Mouse (Mus musculus) intestine, embryonic 14.5 days (tissue): ENCODE results near the gene Palld. TPM values are rescaled to one million over a fixed set of nuclear protein-coding genes. Genes with fewer than 3 reads are reported as not detected.

Experiments used
- ATAC-seq: fragments of 200-750 bp; cut with Nextera tagmentation; replicated peaks from 2 replicates; pipeline ENCODE4 v1.8.0; 2017; ENCODE audit warnings: low read depth, moderate number of reproducible peaks, moderate TSS enrichment, moderate library complexity; ENCODE audit not compliant: low FRiP score, low TSS enrichment
- DNase-seq: peaks from one replicate; pipeline ENCODE4 v3.0.0-alpha.2; 2018; ENCODE audit warnings: low spot score
- H3K27ac ChIP-seq: fragments of 300-500 bp; sonication (generic); 2 replicates; pipeline ENCODE4 v1.5.1; 2014; ENCODE audit warnings: low read depth, mild to moderate bottlenecking, control low read depth
- H3K27me3 ChIP-seq: fragments of 300-500 bp; sonication (generic); replicated peaks from 2 replicates; pipeline ENCODE4 v1.6.1; 2014; ENCODE audit warnings: low read length, control low read depth; ENCODE audit not compliant: control insufficient read depth, insufficient read depth
- H3K36me3 ChIP-seq: fragments of 300-500 bp; sonication (generic); 2 replicates; pipeline ENCODE4 v1.6.1; 2014; ENCODE audit warnings: low read length, control low read depth; ENCODE audit not compliant: control insufficient read depth, insufficient read depth
- H3K4me1 ChIP-seq: fragments of 300-500 bp; sonication (generic); replicated peaks from 2 replicates; pipeline ENCODE4 v1.6.1; 2014; ENCODE audit warnings: low read length, control low read depth, mixed read lengths; ENCODE audit not compliant: control insufficient read depth, insufficient read depth
- H3K4me2 ChIP-seq: fragments of 300-500 bp; sonication (generic); 2 replicates; pipeline ENCODE4 v1.6.1; 2014; ENCODE audit warnings: low read length
- H3K4me3 ChIP-seq: fragments of 300-500 bp; sonication (generic); 2 replicates; pipeline ENCODE4 v1.5.1; 2014; ENCODE audit warnings: low read depth, low read length, control low read depth, mixed read lengths
- H3K9ac ChIP-seq: fragments of 300-500 bp; sonication (generic); 2 replicates; pipeline ENCODE4 v1.6.1; 2014; ENCODE audit warnings: mild to moderate bottlenecking, low read length
- H3K9me3 ChIP-seq: fragments of 300-500 bp; sonication (generic); 2 replicates; pipeline ENCODE4 v1.6.1; 2016; ENCODE audit warnings: low read length, control low read depth; ENCODE audit not compliant: control insufficient read depth
- WGBS: fragments of 180-500 bp; shearing (Covaris S2); extraction: QIAGEN DNeasy Blood & Tissue Kit; methylation state at CpG from one replicate; pipeline ENCODE4 v1.1.7; 2014; 5-methylcytosine and 5-hydroxymethylcytosine counted together
- polyA plus RNA-seq: library from polyadenylated mRNA; unstranded; fragments of >200 nt; fragmentation: Nextera tagmentation; extraction: Ambion mirVana; gene quantifications from 2 replicates; pipeline ENCODE4 v1.2.1, GENCODE M21; 2014

Gene Palld
- polyA plus RNA-seq, 1 experiment from 2014 or later, result 66.4 TPM

- 86% methylated on average over 9 of the region's 9 CpGs for WGBS
- H3K36me3 ChIP-seq, result no peaks in the 10 kb centered on the region
- no peak overlapping the region for H3K27ac ChIP-seq
- H3K4me1 ChIP-seq, result no peaks in the 10 kb centered on the region
- H3K4me2 ChIP-seq, result no peak overlapping the region
- no peak overlapping the region for H3K9ac ChIP-seq
- H3K27me3 ChIP-seq, result no peaks in the 10 kb centered on the region
- ATAC-seq (no peak), DNase-seq (no peak)
- H3K9me3 ChIP-seq, result no peaks in the 10 kb centered on the region
- no peak overlapping the region for H3K4me3 ChIP-seq
These were observed 426.3 kb downstream of the Palld start for GRCm38 (mm10) chr8:61476160-61476559.

- ATAC-seq, result peak; percentile 69
These were observed 427.2 kb downstream of the Palld start for GRCm38 (mm10) chr8:61475251-61475673.

GRCm38 (mm10) chr8:61470213-61470612, 432.3 kb downstream of the Palld start:
- no peaks in the 10 kb centered on the region for H3K9me3 ChIP-seq
- no peak overlapping the region for H3K4me3 ChIP-seq
- no peaks in the 10 kb centered on the region for H3K27me3 ChIP-seq
- H3K4me1 ChIP-seq, result no peaks in the 10 kb centered on the region
- H3K36me3 ChIP-seq, result no peaks in the 10 kb centered on the region
- WGBS, result 80% methylated on average over 4 of the region's 4 CpGs
- no peak overlapping the region for H3K4me2 ChIP-seq
- no peak for DNase-seq
- no peak for ATAC-seq
- no peak overlapping the region for H3K27ac ChIP-seq
- no peak overlapping the region for H3K9ac ChIP-seq

More at GRCm38 (mm10) chr8:61475251-61475673, 427.2 kb downstream of the Palld start:
- H3K27me3 ChIP-seq, result no peaks in the 10 kb centered on the region
- DNase-seq, result no peak
- H3K9ac ChIP-seq, result no peak overlapping the region
- no peak overlapping the region for H3K4me3 ChIP-seq
- no peaks in the 10 kb centered on the region for H3K9me3 ChIP-seq
- H3K27ac ChIP-seq, result no peak overlapping the region
- 36% methylated on average over 6 of the region's 6 CpGs for WGBS
- no peaks in the 10 kb centered on the region for H3K36me3 ChIP-seq
- no peaks in the 10 kb centered on the region for H3K4me1 ChIP-seq
- H3K4me2 ChIP-seq, result no peak overlapping the region

GRCm38 (mm10) chr8:61467553-61467815, 435.0 kb downstream of the Palld start:
- Histone ChIP-seq H3K9me3 (no peaks in the 10 kb centered on the region), H3K4me2 (no peak overlapping the region), H3K4me3 (no peak overlapping the region), H3K36me3 (no peaks in the 10 kb centered on the region), H3K4me1 (no peaks in the 10 kb centered on the region), H3K27me3 (no peaks in the 10 kb centered on the region), H3K27ac (no peak overlapping the region), H3K9ac (no peak overlapping the region)
- no peak for DNase-seq
- WGBS, result 96% methylated on average over 3 of the region's 3 CpGs
- ATAC-seq, result no peak

GRCm38 (mm10) chr8:61466696-61467552, 435.6 kb downstream of the Palld start:
- Histone ChIP-seq H3K9me3 (no peaks in the 10 kb centered on the region), H3K36me3 (no peaks in the 10 kb centered on the region), H3K4me1 (no peaks in the 10 kb centered on the region), H3K4me2 (no peak overlapping the region), H3K27me3 (no peaks in the 10 kb centered on the region), H3K27ac (no peak overlapping the region), H3K9ac (no peak overlapping the region), H3K4me3 (no peak overlapping the region)
- DNase-seq, result no peak
- WGBS, result 77% methylated on average over 15 of the region's 15 CpGs
- no peak for ATAC-seq

GRCm38 (mm10) chr8:61464393-61464792, 438.1 kb downstream of the Palld start:
- Histone ChIP-seq H3K9me3 (no peaks in the 10 kb centered on the region), H3K27ac (no peak overlapping the region), H3K9ac (no peak overlapping the region), H3K36me3 (no peaks in the 10 kb centered on the region), H3K4me1 (no peaks in the 10 kb centered on the region), H3K4me2 (no peak overlapping the region), H3K27me3 (no peaks in the 10 kb centered on the region), H3K4me3 (no peak overlapping the region)
- no peak for DNase-seq
- 86% methylated on average over 2 of the region's 2 CpGs for WGBS
- no peak for ATAC-seq

GRCm38 (mm10) chr8:61462221-61462620, 440.3 kb downstream of the Palld start:
- 87% methylated on average over 5 of the region's 5 CpGs for WGBS

More at GRCm38 (mm10) chr8:61462221-61462620, 440.3 kb downstream of the Palld start:
- Histone ChIP-seq H3K4me2 (no peak overlapping the region), H3K36me3 (no peaks in the 10 kb centered on the region), H3K9ac (no peak overlapping the region), H3K27me3 (no peaks in the 10 kb centered on the region), H3K9me3 (no peaks in the 10 kb centered on the region), H3K4me3 (no peak overlapping the region), H3K4me1 (no peaks in the 10 kb centered on the region), H3K27ac (no peak overlapping the region)
- DNase-seq (no peak), ATAC-seq (no peak)
